Mouse (Mus musculus): Measurements from ENCODE around the gene Cpox. TPM values are rescaled to one million over a fixed set of nuclear protein-coding genes. Genes with fewer than 3 reads are reported as not detected.
A peak's percentile ranks its signal among the peaks of the same experiment; 100 is the strongest.

Gene Cpox
- total and polyA plus RNA-seq, 3 experiments: 70.3 to 77.2 (median 75.6) TPM

DNA sequence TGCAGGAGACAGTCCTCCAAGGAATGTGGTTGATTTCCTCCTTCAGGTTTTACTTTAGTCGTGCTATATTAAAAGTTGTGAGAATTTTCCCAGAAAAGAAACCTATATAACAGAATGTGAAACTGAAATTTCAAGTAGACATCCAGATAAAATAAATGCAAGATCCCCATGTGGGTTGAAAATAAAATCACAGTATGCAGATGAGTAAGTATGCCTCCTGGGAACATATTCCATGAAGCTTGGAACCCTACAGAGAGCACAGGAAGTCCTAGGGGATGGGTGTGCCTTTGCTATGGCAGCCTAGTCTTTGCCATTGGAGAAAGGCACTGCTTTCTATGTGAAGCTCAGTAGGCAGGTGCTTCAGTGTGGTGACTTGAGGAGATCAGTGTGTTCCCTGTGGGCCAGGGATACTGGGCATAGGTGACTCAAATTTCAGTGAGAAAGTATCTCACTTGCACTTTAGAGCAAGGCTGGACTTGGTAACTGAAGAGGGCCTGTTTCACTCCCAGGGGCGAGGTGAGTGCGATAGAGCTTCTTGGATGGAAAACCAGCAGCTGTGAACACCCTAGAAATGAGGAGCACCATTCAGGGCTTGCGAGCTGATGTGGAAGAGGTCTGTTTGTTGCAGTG lies 37.3 kb downstream of the Cpox start:
- H3K36me3 ChIP-seq (replicated peaks in 1 of 2; ENCODE audit: control insufficient read depth in 1 of 2, insufficient read depth in 1 of 2, low read length in 1 of 2): no peaks in the 10 kb centered on the region
- H3K27ac ChIP-seq (ENCODE audit: insufficient read depth, low read depth): peak overlapping the region; percentile 18; the same call in 1 of the 2 replicates
- TF ChIP-seq CTCF (conservative IDR thresholded peaks at IDR 0.05 in 1 of 2, IDR thresholded peaks at IDR 0.05 in 1 of 2; ENCODE audit: low read depth in 2 of 2, low read length in 2 of 2) (no peak), USF1 (IDR thresholded peaks at IDR 0.05; ENCODE audit: low read depth, low read length) (no peak), SIN3A (IDR thresholded peaks at IDR 0.05; ENCODE audit: low read length) (no peak), MEF2A (IDR thresholded peaks at IDR 0.05; ENCODE audit: borderline replicate concordance, low read depth, low read length) (no peak), USF2 (conservative IDR thresholded peaks at IDR 0.05; ENCODE audit: low read depth, low read length) (no peak), JUN (IDR thresholded peaks at IDR 0.05; ENCODE audit: insufficient read depth, low read depth, low read length) (no peak)
- no peak overlapping the region for H3K4me3 ChIP-seq (replicated peaks in 1 of 3; ENCODE audit: low read depth in 2 of 3, low read length in 2 of 3, poor library complexity in 1 of 3)
- peaks cover 25 to 77% of the 10 kb centered on the region in 2 experiments for H3K4me1 ChIP-seq (ENCODE audit: control insufficient read depth in 1 of 2, insufficient read depth in 2 of 2)
- peaks cover 1% of the 10 kb centered on the region for H3K27me3 ChIP-seq (replicated peaks)
- H3K9me3 ChIP-seq (replicated peaks; ENCODE audit: low read length): no peaks in the 10 kb centered on the region
- dilution Hi-C loops (cut with MboI; ENCODE audit: extremely low pct_ligation_motif_present, extremely low pct_unique_long_range_greater_than_20kb, low sequenced_read_pairs): no loop called here
- no peak for DNase-seq (ENCODE audit: extremely low read depth)
- H3K4me2 ChIP-seq (ENCODE audit: insufficient read depth, low read depth, poor library complexity, severe bottlenecking): no peak overlapping the region
- in situ Hi-C loops (cut with MboI; ENCODE audit: low pct_ligation_motif_present, low pct_unique_long_range_greater_than_20kb, low sequenced_read_pairs): loop anchor here (10.0 kb wide), 2 partner anchors 193 to 807 kb away; no protein-coding TSS in a partner anchor
- no peak overlapping the region for H3K9ac ChIP-seq (ENCODE audit: insufficient read depth, low read depth)
- peaks cover 2% of the 10 kb centered on the region; the same call in 1 of the 2 replicates for H3K79me2 ChIP-seq (replicated peaks; ENCODE audit: control insufficient read depth, extremely low read depth, insufficient read depth, poor library complexity, severe bottlenecking)

DNA sequence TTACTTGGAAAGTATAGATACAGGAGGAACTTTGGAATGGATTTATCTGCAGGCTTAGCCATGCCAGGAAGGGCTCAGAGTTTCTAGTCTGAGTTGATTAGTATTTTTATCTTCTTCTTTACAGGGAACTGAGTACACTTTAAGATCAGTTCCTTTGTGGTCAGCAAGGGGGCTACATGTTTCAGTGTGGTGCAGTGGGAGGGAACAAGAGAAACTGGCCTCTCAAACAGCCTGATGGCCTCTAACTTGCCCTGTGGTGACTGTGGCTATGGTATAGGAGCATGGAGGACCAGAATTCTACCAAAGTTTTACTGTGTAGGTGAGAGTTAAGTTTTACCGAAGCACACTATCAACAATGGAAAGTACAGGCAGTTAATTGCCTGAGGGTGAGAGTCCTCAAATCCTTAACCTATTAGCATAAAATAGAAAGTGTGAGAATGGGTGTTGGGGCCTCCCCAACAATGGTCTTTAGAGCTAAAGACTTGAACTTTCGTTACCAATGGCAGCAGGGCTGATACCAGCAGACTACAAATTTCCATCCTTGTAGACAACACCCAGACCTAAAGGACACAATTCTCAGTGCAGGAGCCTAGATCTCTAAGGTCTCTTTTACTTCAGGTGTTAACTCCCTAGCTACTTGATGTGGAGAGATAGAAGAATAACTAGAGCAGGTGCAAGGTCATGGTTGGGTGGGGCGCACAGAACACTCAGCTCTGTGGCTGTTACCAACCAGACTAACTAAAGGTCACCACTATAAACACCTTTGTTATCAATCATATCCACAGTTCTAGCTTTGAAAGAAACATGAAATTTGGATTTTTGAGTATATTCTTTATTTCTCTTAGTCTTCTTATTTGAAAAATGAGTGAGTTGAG lies 38.7 kb downstream of the Cpox start:
- Histone ChIP-seq H3K4me3 (replicated peaks in 1 of 3; ENCODE audit: low read depth in 2 of 3, low read length in 2 of 3, poor library complexity in 1 of 3) (no peak overlapping the region), H3K27ac (ENCODE audit: insufficient read depth, low read depth) (peak overlapping the region; percentile 63), H3K36me3 (replicated peaks in 1 of 2; ENCODE audit: control insufficient read depth in 1 of 2, insufficient read depth in 1 of 2, low read length in 1 of 2) (no peaks in the 10 kb centered on the region)
- TF ChIP-seq E2F4 (IDR thresholded peaks at IDR 0.05; ENCODE audit: insufficient replicate concordance, low read depth, low read length): no peak
- peak; percentile 67; the same call in 1 of the 2 replicates for TF ChIP-seq MEF2A (IDR thresholded peaks at IDR 0.05; ENCODE audit: borderline replicate concordance, low read depth, low read length)
- TF ChIP-seq CHD2 (IDR thresholded peaks at IDR 0.05; ENCODE audit: low read length): no peak
- TF ChIP-seq JUND (conservative IDR thresholded peaks at IDR 0.05; ENCODE audit: low read depth, low read length): peak; percentile 37; the same call in 1 of the 2 replicates
- 0 out of 2 replicates have a peak, but pooled peaks have one; percentile 17 for TF ChIP-seq MAFK (IDR thresholded peaks at IDR 0.05; ENCODE audit: insufficient replicate concordance, low read length)
- TF ChIP-seq KAT2A (IDR thresholded peaks at IDR 0.05; ENCODE audit: insufficient replicate concordance, low read length): no peak
- TF ChIP-seq UBTF (IDR thresholded peaks at IDR 0.05; ENCODE audit: low read depth, low read length): no peak
- TF ChIP-seq BHLHE40 (IDR thresholded peaks at IDR 0.05; ENCODE audit: low read depth, low read length): peak; percentile 49
- TF ChIP-seq ZNF384 (IDR thresholded peaks at IDR 0.05; ENCODE audit: low read depth, low read length): no peak
- TF ChIP-seq PAX5 (IDR thresholded peaks at IDR 0.05; ENCODE audit: low read length): no peak
- TF ChIP-seq EP300 (IDR thresholded peaks at IDR 0.05; ENCODE audit: low read length): peak; percentile 69
- TF ChIP-seq ZC3H11A (IDR thresholded peaks at IDR 0.05; ENCODE audit: low read depth, low read length): no peak
- TF ChIP-seq CTCF (conservative IDR thresholded peaks at IDR 0.05 in 1 of 2, IDR thresholded peaks at IDR 0.05 in 1 of 2; ENCODE audit: low read depth in 2 of 2, low read length in 2 of 2): peak in 1 of 2 experiments; percentile 22; a peak in 1 of 4 replicates
- TF ChIP-seq ETS1 (conservative IDR thresholded peaks at IDR 0.05; ENCODE audit: low read depth, low read length): peak; percentile 27
- no peak for TF ChIP-seq ZKSCAN1 (IDR thresholded peaks at IDR 0.05; ENCODE audit: borderline replicate concordance, low read depth, low read length)
- no peak for TF ChIP-seq JUN (IDR thresholded peaks at IDR 0.05; ENCODE audit: insufficient read depth, low read depth, low read length)
- no peak for TF ChIP-seq HCFC1 (IDR thresholded peaks at IDR 0.05; ENCODE audit: low read depth, low read length)
- TF ChIP-seq TCF12 (IDR thresholded peaks at IDR 0.05; ENCODE audit: low read depth, low read length): no peak; the same call in 1 of the 2 replicates
- no peak; the same call in 1 of the 2 replicates for TF ChIP-seq ZMIZ1 (IDR thresholded peaks at IDR 0.05; ENCODE audit: low read depth, low read length)
- peak; percentile 7; the same call in 1 of the 2 replicates for TF ChIP-seq SMC3 (IDR thresholded peaks at IDR 0.05; ENCODE audit: low read depth, low read length)
- TF ChIP-seq NRF1 (IDR thresholded peaks at IDR 0.05; ENCODE audit: low read depth, low read length): 0 out of 2 replicates have a peak, but pooled peaks have one; percentile 7
- 0 out of 2 replicates have a peak, but pooled peaks have one; percentile 23 for TF ChIP-seq NELFE (IDR thresholded peaks at IDR 0.05; ENCODE audit: low read depth, low read length)
- no peak for TF ChIP-seq POLR2AphosphoS2 (IDR thresholded peaks at IDR 0.05; ENCODE audit: low read depth, low read length)
- TF ChIP-seq USF1 (IDR thresholded peaks at IDR 0.05; ENCODE audit: low read depth, low read length): no peak
- TF ChIP-seq MAX (IDR thresholded peaks at IDR 0.05; ENCODE audit: low read length): no peak

More for the DNA sequence above, 38.7 kb downstream of the Cpox start:
- Histone ChIP-seq H3K9me3 (replicated peaks; ENCODE audit: low read length) (no peaks in the 10 kb centered on the region), H3K79me2 (replicated peaks; ENCODE audit: control insufficient read depth, extremely low read depth, insufficient read depth, poor library complexity, severe bottlenecking) (peaks cover 2% of the 10 kb centered on the region; the same call in 1 of the 2 replicates), H3K27me3 (replicated peaks) (no peaks in the 10 kb centered on the region), H3K4me1 (ENCODE audit: control insufficient read depth in 1 of 2, insufficient read depth in 2 of 2) (peaks cover 20 to 73% of the 10 kb centered on the region in 2 experiments), H3K9ac (ENCODE audit: insufficient read depth, low read depth) (peak overlapping the region; percentile 53; the same call in 1 of the 2 replicates), H3K4me2 (ENCODE audit: insufficient read depth, low read depth, poor library complexity, severe bottlenecking) (peak overlapping the region; percentile 63)
- no peak for DNase-seq (ENCODE audit: extremely low read depth)
- in situ Hi-C loops (cut with MboI; ENCODE audit: low pct_ligation_motif_present, low pct_unique_long_range_greater_than_20kb, low sequenced_read_pairs): loop anchor here (10.0 kb wide), 2 partner anchors 194 to 806 kb away; no protein-coding TSS in a partner anchor
- dilution Hi-C loops (cut with MboI; ENCODE audit: extremely low pct_ligation_motif_present, extremely low pct_unique_long_range_greater_than_20kb, low sequenced_read_pairs): no loop called here

Data from CH12.LX (cell line).